Mouse (Mus musculus) thymus, adult 2 months (tissue): ENCODE measurements around the gene Angel1. TPM values are rescaled to one million over a fixed set of nuclear protein-coding genes. Genes with fewer than 3 reads are reported as not detected.

Source experiments
- DNase-seq: peaks from one replicate; pipeline ENCODE4 v3.0.0; 2021
- H3K27ac ChIP-seq: fragments of 200-500 bp; 2 replicates; pipeline ENCODE4 v1.5.1; 2012; ENCODE audit warnings: low read length, control low read depth; ENCODE audit not compliant: control insufficient read depth, insufficient read depth
- H3K27me3 ChIP-seq: fragments of 200-500 bp; 2 replicates; pipeline ENCODE4 v1.6.1; 2012; ENCODE audit warnings: mild to moderate bottlenecking, low read length, moderate library complexity, mixed read lengths; ENCODE audit not compliant: control insufficient read depth, insufficient read depth
- H3K36me3 ChIP-seq: fragments of 200-500 bp; 2 replicates; pipeline ENCODE4 v1.6.1; 2012; ENCODE audit warnings: mild to moderate bottlenecking, low read length, moderate library complexity; ENCODE audit not compliant: control insufficient read depth, insufficient read depth
- H3K4me1 ChIP-seq: fragments of 200-500 bp; replicated peaks from 2 replicates; pipeline ENCODE4 v1.6.1; 2012; ENCODE audit warnings: low read length; ENCODE audit not compliant: control insufficient read depth, insufficient read depth
- H3K4me3 ChIP-seq: fragments of 200-500 bp; 2 replicates; pipeline ENCODE4 v1.5.1; 2012; ENCODE audit warnings: mild to moderate bottlenecking, low read length, control low read depth, moderate library complexity; ENCODE audit not compliant: control insufficient read depth, insufficient read depth
- CTCF ChIP-seq: fragments of 200-500 bp; IDR thresholded peaks from 2 replicates; pipeline ENCODE4 v1.5.1; 2012; ENCODE audit warnings: mild to moderate bottlenecking, control low read depth, low read length, moderate library complexity, borderline replicate concordance; ENCODE audit not compliant: control insufficient read depth, poor library complexity, insufficient read depth; ENCODE audit errors: extremely low read depth
- POLR2A ChIP-seq: fragments of 200-500 bp; IDR thresholded peaks from 2 replicates; pipeline ENCODE4 v1.6.1; 2012; ENCODE audit warnings: mild to moderate bottlenecking, low read length, control low read depth, moderate library complexity; ENCODE audit not compliant: control insufficient read depth, poor library complexity, insufficient read depth; ENCODE audit errors: extremely low read depth
- WGBS: fragments of 180-500 bp; shearing (Covaris S2); methylation state at CpG from one replicate; pipeline ENCODE4 v1.1.7; 2018; 5-methylcytosine and 5-hydroxymethylcytosine counted together
- polyA plus RNA-seq: library from polyadenylated mRNA; depleted of rRNA; stranded (reverse); fragments of >200 nt; gene quantifications from 2 replicates; pipeline ENCODE4 v1.2.3, GENCODE M21; 2012

Gene Angel1
- polyA plus RNA-seq, 1 experiment = 8.4 TPM

- WGBS = 1% methylated on average over 19 of the region's 19 CpGs
- no peak for TF ChIP-seq POLR2A
- no peak for TF ChIP-seq CTCF
- DNase-seq = no peak
- Histone ChIP-seq H3K4me1 (no peaks in the 10 kb centered on the region; the same call in 1 of the 2 replicates), H3K36me3 (no peaks in the 10 kb centered on the region), H3K27me3 (no peaks in the 10 kb centered on the region), H3K4me3 (peak overlapping the region; percentile 85), H3K27ac (no peak overlapping the region)
Observed at GRCm38 (mm10) chr12:86725706-86726105, 554 bp downstream of the Angel1 start.

- WGBS = 82% methylated on average over 2 of the region's 2 CpGs
- Histone ChIP-seq H3K36me3 (no peaks in the 10 kb centered on the region), H3K27me3 (no peaks in the 10 kb centered on the region), H3K4me1 (no peaks in the 10 kb centered on the region; the same call in 1 of the 2 replicates), H3K4me3 (no peak overlapping the region), H3K27ac (no peak overlapping the region)
- DNase-seq = no peak
- no peak for TF ChIP-seq CTCF
- no peak for TF ChIP-seq POLR2A
Observed at GRCm38 (mm10) chr12:86724300-86724699, 2.0 kb downstream of the Angel1 start.

- no peak overlapping the region for H3K27ac ChIP-seq
- TF ChIP-seq CTCF = no peak
- TF ChIP-seq POLR2A = no peak
- no peaks in the 10 kb centered on the region for H3K27me3 ChIP-seq
- no peak for DNase-seq
- no peak overlapping the region for H3K4me3 ChIP-seq
- 88% methylated on average over 5 of the region's 5 CpGs for WGBS
- no peaks in the 10 kb centered on the region; the same call in 1 of the 2 replicates for H3K4me1 ChIP-seq
- no peaks in the 10 kb centered on the region for H3K36me3 ChIP-seq
Observed at GRCm38 (mm10) chr12:86721453-86721852, 4.8 kb downstream of the Angel1 start.

GRCm38 (mm10) chr12:86719961-86720639 lies 6.2 kb downstream of the Angel1 start:
- Histone ChIP-seq H3K27ac (no peak overlapping the region), H3K36me3 (no peaks in the 10 kb centered on the region), H3K4me3 (no peak overlapping the region), H3K4me1 (no peaks in the 10 kb centered on the region), H3K27me3 (no peaks in the 10 kb centered on the region)
- no peak for DNase-seq
- TF ChIP-seq CTCF (no peak), POLR2A (no peak)
- 95% methylated on average over 18 of the region's 18 CpGs for whole genome bisulfite sequencing

GRCm38 (mm10) chr12:86716962-86717361 lies 9.3 kb downstream of the Angel1 start:
- H3K4me1 ChIP-seq = no peaks in the 10 kb centered on the region
- no peaks in the 10 kb centered on the region for H3K36me3 ChIP-seq
- WGBS = 97% methylated on average over 11 of the region's 11 CpGs
- no peak for DNase-seq
- H3K27me3 ChIP-seq = no peaks in the 10 kb centered on the region
- H3K4me3 ChIP-seq = no peak overlapping the region
- H3K27ac ChIP-seq = no peak overlapping the region
- TF ChIP-seq POLR2A (no peak), CTCF (no peak)

- Histone ChIP-seq H3K36me3 (no peaks in the 10 kb centered on the region), H3K27me3 (no peaks in the 10 kb centered on the region), H3K4me1 (no peaks in the 10 kb centered on the region), H3K27ac (no peak overlapping the region), H3K4me3 (no peak overlapping the region)
- TF ChIP-seq CTCF (0 out of 2 replicates have a peak, but pooled peaks have one; percentile 21), POLR2A (no peak)
- 76% methylated on average over 5 of the region's 5 CpGs for WGBS
- peak; percentile 64 for DNase-seq
Observed at GRCm38 (mm10) chr12:86715401-86715800, 10.9 kb downstream of the Angel1 start.

GRCm38 (mm10) chr12:86714026-86714425 lies 12.2 kb downstream of the Angel1 start:
- no peaks in the 10 kb centered on the region for H3K36me3 ChIP-seq
- TF ChIP-seq POLR2A = no peak
- no peak for TF ChIP-seq CTCF
- H3K27ac ChIP-seq = no peak overlapping the region
- WGBS = 23% methylated on average over 5 of the region's 5 CpGs
- no peak for DNase-seq
- no peaks in the 10 kb centered on the region for H3K4me1 ChIP-seq
- H3K27me3 ChIP-seq = no peaks in the 10 kb centered on the region
- H3K4me3 ChIP-seq = no peak overlapping the region
